Mouse (Mus musculus) limb, embryonic 14.5 days (tissue): Measurements from ENCODE around the gene Itsn2. TPM values are rescaled to one million over a fixed set of nuclear protein-coding genes. Genes with fewer than 3 reads are reported as not detected.

Experiments used
- ATAC-seq: fragments of 200-750 bp; cut with Nextera tagmentation; 2 replicates; pipeline ENCODE4 v1.8.0; 2017; ENCODE audit warnings: low read depth, moderate number of reproducible peaks, moderate TSS enrichment; ENCODE audit not compliant: low FRiP score
- DNase-seq: peaks from one replicate; pipeline ENCODE4 v3.0.0-alpha.2; 2015; ENCODE audit warnings: low spot score
- H3K27ac ChIP-seq: fragments of 300-500 bp; sonication (generic); replicated peaks from 2 replicates; pipeline ENCODE4 v1.5.1; 2014; ENCODE audit warnings: low read depth, mild to moderate bottlenecking, low read length, moderate library complexity, mixed read lengths
- H3K27me3 ChIP-seq: fragments of 300-500 bp; sonication (generic); 2 replicates; pipeline ENCODE4 v1.6.1; 2014; ENCODE audit warnings: low read length, mixed read lengths; ENCODE audit not compliant: control insufficient read depth, insufficient read depth
- H3K36me3 ChIP-seq: fragments of 300-500 bp; sonication (generic); 2 replicates; pipeline ENCODE4 v1.6.1; 2014; ENCODE audit warnings: mild to moderate bottlenecking, low read length, moderate library complexity, mixed read lengths; ENCODE audit not compliant: control insufficient read depth, insufficient read depth
- H3K4me1 ChIP-seq: fragments of 300-500 bp; sonication (generic); 2 replicates; pipeline ENCODE4 v1.6.1; 2014; ENCODE audit warnings: antibody characterized with exemption, low read length, mixed read lengths; ENCODE audit not compliant: control insufficient read depth, insufficient read depth
- H3K4me2 ChIP-seq: fragments of 300-500 bp; sonication (generic); replicated peaks from 2 replicates; pipeline ENCODE4 v1.6.1; 2014; ENCODE audit warnings: low read depth, mild to moderate bottlenecking, low read length, moderate library complexity; ENCODE audit not compliant: severe bottlenecking
- H3K4me3 ChIP-seq: fragments of 300-500 bp; sonication (generic); replicated peaks from 2 replicates; pipeline ENCODE4 v1.5.1; 2014; ENCODE audit warnings: low read length
- H3K9ac ChIP-seq: fragments of 300-500 bp; sonication (generic); 2 replicates; pipeline ENCODE4 v1.6.1; 2014; ENCODE audit warnings: mild to moderate bottlenecking, low read depth, low read length, moderate library complexity; ENCODE audit not compliant: severe bottlenecking
- H3K9me3 ChIP-seq: fragments of 300-500 bp; sonication (generic); 2 replicates; pipeline ENCODE4 v1.6.1; 2016; ENCODE audit warnings: low read length; ENCODE audit not compliant: control insufficient read depth
- POLR2A ChIP-seq: fragments of 200-500 bp; IDR thresholded peaks from 2 replicates; pipeline ENCODE4 v1.8.0; 2012; ENCODE audit warnings: inconsistent platforms, mild to moderate bottlenecking, moderate library complexity, borderline replicate concordance; ENCODE audit not compliant: insufficient read depth, insufficient read length; ENCODE audit errors: extremely low read depth
- WGBS: fragments of 180-500 bp; shearing (Covaris S2); extraction: QIAGEN DNeasy Blood & Tissue Kit; methylation state at CpG from one replicate; pipeline ENCODE4 v1.1.7; 2014; 5-methylcytosine and 5-hydroxymethylcytosine counted together
- polyA plus RNA-seq, 2 experiments: library from polyadenylated mRNA; depleted of rRNA in 1 of 2; stranded (reverse) in 1 of 2; unstranded in 1 of 2; fragments of >200 nt; fragmentation: Nextera tagmentation in 1 of 2; extraction: Ambion mirVana in 1 of 2; gene quantifications; 2 replicates each; pipeline versions ENCODE4 v1.2.1 to v1.2.3; 2012 to 2014

The Itsn2 gene
- polyA plus RNA-seq, 2 experiments: 31.1 to 49.3 TPM

DNA sequence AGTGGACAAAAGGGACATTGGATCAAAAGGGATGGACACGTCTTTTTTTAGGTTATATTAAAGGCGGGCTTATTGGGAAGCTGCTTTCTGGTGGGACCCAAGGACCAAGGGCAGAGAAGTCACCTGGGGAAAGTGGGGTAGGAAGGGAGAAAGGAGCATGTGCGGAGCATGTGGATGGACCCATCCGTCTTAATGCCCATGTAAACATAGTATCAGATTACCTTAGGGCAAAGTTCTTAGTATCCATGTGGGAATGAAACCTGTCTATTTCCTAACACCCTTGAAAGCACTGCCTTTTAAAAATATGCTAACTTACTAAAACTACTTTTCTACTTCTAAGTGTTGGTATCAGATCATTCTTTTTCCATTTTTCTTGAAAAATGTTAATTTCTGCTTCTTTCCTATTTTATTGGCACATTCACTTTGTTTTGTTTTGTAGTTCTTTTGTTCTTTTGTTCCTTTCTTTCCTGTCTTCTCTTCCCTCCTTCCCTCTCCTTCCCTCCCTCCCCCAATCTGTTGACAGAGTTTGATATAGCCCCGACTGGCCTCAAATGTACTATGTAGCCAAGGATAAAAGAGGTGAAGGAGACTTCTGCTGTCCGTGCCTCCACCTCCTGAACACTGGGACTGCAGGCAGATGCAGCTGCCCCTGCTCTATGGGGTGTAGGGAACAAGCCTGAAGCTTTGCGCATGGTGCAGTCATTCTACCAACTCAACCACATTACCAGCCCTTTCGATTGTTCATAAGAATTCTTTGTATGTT lies 6.4 kb downstream of the Itsn2 start:
- TF ChIP-seq POLR2A: no peak
- H3K27me3 ChIP-seq: no peaks in the 10 kb centered on the region
- H3K9ac ChIP-seq: no peak overlapping the region
- no peaks in the 10 kb centered on the region for H3K9me3 ChIP-seq
- WGBS: 72% methylated on average over 8 of the region's 8 CpGs
- no peak overlapping the region for H3K4me2 ChIP-seq
- H3K4me3 ChIP-seq: no peak overlapping the region
- DNase-seq (no peak), ATAC-seq (no peak)
- H3K36me3 ChIP-seq: no peaks in the 10 kb centered on the region
- H3K27ac ChIP-seq: no peak overlapping the region
- H3K4me1 ChIP-seq: peaks cover 4% of the 10 kb centered on the region

DNA sequence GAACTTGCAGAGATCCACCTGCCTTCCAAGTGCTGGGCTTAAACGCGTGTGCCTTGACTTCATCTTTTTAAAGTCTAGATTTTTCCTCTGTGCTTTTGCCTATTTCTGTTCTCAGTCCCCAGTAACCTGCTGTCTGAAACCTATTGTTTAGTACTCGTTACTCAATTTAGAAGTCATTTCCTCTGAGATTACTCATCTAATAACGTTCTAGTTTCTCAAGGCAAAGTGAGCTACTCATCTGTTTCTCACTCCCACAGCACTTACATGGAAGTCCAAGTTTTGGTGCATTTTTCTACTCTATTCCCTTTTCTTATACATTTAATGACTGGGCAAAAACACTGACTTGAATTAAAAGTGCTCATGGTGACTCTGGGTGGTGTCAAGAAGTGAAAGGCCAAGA lies 7.3 kb downstream of the Itsn2 start:
- ATAC-seq: no peak
- TF ChIP-seq POLR2A: no peak
- Histone ChIP-seq H3K9me3 (no peaks in the 10 kb centered on the region), H3K9ac (no peak overlapping the region), H3K4me1 (no peaks in the 10 kb centered on the region), H3K27ac (no peak overlapping the region), H3K4me3 (no peak overlapping the region), H3K4me2 (no peak overlapping the region), H3K36me3 (no peaks in the 10 kb centered on the region), H3K27me3 (no peaks in the 10 kb centered on the region)
- DNase-seq: no peak
- WGBS: 66% methylated on average over 4 of the region's 4 CpGs

DNA sequence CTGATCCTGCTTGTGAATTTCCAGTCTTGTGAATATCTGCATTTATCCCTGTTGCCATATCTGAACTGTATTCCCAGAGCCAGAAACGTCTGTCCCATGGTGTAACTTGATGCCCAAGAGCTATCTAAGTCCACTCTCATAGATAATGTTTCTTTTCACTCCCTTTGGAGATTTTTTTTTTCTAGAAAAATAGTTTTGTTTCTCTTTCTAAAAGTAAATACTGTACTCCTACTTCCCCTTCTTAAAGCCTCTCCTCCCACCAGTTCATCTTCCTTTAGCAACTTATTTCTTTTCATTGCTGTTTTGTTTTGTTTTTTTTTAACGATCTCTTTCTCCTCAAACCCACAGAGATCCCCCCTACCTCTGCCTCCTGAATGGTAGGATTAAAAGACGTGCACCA lies 14.2 kb downstream of the Itsn2 start:
- Histone ChIP-seq H3K4me2 (no peak overlapping the region), H3K9me3 (no peaks in the 10 kb centered on the region), H3K36me3 (no peaks in the 10 kb centered on the region), H3K27ac (no peak overlapping the region), H3K4me1 (no peaks in the 10 kb centered on the region), H3K9ac (no peak overlapping the region), H3K27me3 (no peaks in the 10 kb centered on the region), H3K4me3 (no peak overlapping the region)
- no peak for TF ChIP-seq POLR2A
- DNase-seq (no peak), ATAC-seq (no peak)
- 48% methylated on average over 3 of the region's 3 CpGs for WGBS

DNA sequence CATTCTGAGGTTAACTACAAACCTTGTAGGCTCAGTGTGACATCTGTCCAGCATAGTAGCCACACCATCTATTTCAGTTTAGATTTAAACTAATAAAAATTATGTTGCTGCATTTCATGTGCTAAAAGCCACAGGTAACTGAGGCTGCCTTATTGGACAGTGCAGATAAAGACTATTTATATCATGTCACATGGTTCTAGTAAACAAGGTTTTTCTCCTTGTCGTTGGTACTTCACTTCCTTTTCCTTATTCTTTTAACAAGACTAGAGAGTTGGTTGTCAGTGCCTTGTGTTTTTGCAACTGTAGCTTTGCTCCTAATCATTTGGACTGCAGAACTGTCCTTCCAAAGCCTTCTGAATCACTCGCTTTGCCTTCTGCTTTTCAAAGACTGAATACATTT lies 22.3 kb downstream of the Itsn2 start:
- Histone ChIP-seq H3K4me2 (no peak overlapping the region), H3K9ac (no peak overlapping the region), H3K4me3 (no peak overlapping the region), H3K9me3 (no peaks in the 10 kb centered on the region), H3K4me1 (no peaks in the 10 kb centered on the region), H3K27ac (no peak overlapping the region), H3K27me3 (no peaks in the 10 kb centered on the region), H3K36me3 (no peaks in the 10 kb centered on the region)
- 70% methylated on average over 2 of the region's 2 CpGs for WGBS
- TF ChIP-seq POLR2A: no peak
- no peak for DNase-seq
- no peak for ATAC-seq

DNA sequence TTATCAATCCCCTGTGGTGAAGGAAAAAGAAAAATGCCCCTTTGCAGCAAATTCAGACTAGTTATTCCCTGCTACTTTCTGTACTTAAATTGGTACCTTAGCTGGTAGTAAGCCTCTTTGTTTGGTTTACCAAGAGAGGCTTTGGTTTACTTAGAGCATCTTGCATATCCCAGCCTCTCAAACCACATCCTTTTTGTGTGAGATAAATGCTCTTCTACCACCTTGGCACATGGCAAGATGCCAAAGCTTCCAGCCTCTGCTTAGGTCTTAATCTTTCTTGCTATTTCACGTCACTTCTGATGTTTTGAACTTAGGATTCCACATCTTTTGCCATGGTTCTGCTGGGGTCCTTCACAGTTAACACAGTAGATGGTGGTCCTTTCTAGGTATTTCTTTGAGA lies 31.8 kb downstream of the Itsn2 start:
- no peak overlapping the region for H3K9ac ChIP-seq
- H3K27ac ChIP-seq: no peak overlapping the region
- TF ChIP-seq POLR2A: no peak
- ATAC-seq (no peak), DNase-seq (no peak)
- no peak overlapping the region for H3K4me3 ChIP-seq
- WGBS: 69% methylated on average over 1 of the region's 1 CpGs
- H3K4me1 ChIP-seq: no peaks in the 10 kb centered on the region
- H3K27me3 ChIP-seq: no peaks in the 10 kb centered on the region
- no peak overlapping the region for H3K4me2 ChIP-seq
- no peaks in the 10 kb centered on the region for H3K9me3 ChIP-seq
- no peaks in the 10 kb centered on the region; the same call in 1 of the 2 replicates for H3K36me3 ChIP-seq
